Mouse (Mus musculus) midbrain, embryonic 15.5 days (tissue): ENCODE measurements around the gene Aldh3b3. TPM values are rescaled to one million over a fixed set of nuclear protein-coding genes. Genes with fewer than 3 reads are reported as not detected.

Experiments
- ATAC-seq: fragments of 200-750 bp; cut with Nextera tagmentation; replicated peaks from 2 replicates; pipeline ENCODE4 v1.8.0; 2017; ENCODE audit warnings: moderate TSS enrichment
- H3K27ac ChIP-seq: fragments of 300-500 bp; sonication (generic); 2 replicates; pipeline ENCODE4 v1.5.1; 2015; ENCODE audit warnings: mild to moderate bottlenecking, inconsistent platforms
- H3K27me3 ChIP-seq: fragments of 300-500 bp; sonication (generic); replicated peaks from 2 replicates; pipeline ENCODE4 v1.6.1; 2015; ENCODE audit warnings: inconsistent platforms
- H3K36me3 ChIP-seq: fragments of 300-500 bp; sonication (generic); replicated peaks from 2 replicates; pipeline ENCODE4 v1.6.1; 2015; ENCODE audit warnings: inconsistent platforms
- H3K4me1 ChIP-seq: fragments of 300-500 bp; sonication (generic); 2 replicates; pipeline ENCODE4 v1.6.1; 2015; ENCODE audit warnings: inconsistent platforms
- H3K4me2 ChIP-seq: fragments of 300-500 bp; sonication (generic); 2 replicates; pipeline ENCODE4 v1.6.1; 2015; ENCODE audit warnings: inconsistent platforms, mild to moderate bottlenecking, moderate library complexity
- H3K4me3 ChIP-seq: fragments of 300-500 bp; sonication (generic); 2 replicates; pipeline ENCODE4 v1.5.1; 2015; ENCODE audit warnings: mild to moderate bottlenecking, inconsistent platforms
- H3K9ac ChIP-seq: fragments of 300-500 bp; sonication (generic); 2 replicates; pipeline ENCODE4 v1.6.1; 2015; ENCODE audit warnings: mild to moderate bottlenecking, inconsistent platforms
- H3K9me3 ChIP-seq: fragments of 300-500 bp; sonication (generic); 2 replicates; pipeline ENCODE4 v1.6.1; 2016; ENCODE audit warnings: inconsistent platforms
- WGBS: fragments of 180-500 bp; shearing (Covaris S2); methylation state at CpG from one replicate; pipeline ENCODE4 v1.1.7; 2015; ENCODE audit warnings: mixed read lengths; 5-methylcytosine and 5-hydroxymethylcytosine counted together
- polyA plus RNA-seq: library from polyadenylated mRNA; unstranded; fragments of >200 nt; fragmentation: Nextera tagmentation; extraction: Ambion mirVana; gene quantifications from 2 replicates; pipeline ENCODE4 v1.2.1, GENCODE M21; 2015

Aldh3b3 gene
- polyA plus RNA-seq, 1 experiment from 2014 or later: not detected

DNA sequence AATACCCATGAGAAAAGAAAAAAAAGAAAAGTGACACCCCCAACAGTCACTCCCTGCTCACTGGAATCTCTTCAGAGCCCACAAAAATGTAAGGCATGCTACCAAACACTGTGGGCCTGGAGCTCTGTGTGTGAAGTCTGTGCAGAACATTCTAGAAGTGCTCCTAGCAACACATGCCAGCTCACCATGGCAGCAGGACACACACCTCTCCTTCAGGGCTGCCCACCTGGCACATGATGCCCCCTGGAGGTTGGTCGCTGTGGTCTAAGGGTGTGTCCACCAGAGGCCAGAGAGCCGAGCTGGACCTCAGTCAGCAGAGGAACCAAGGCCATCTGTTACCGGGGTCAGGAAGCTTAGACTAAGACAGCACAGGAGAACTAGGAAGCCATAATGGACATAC, 32.2 kb upstream of the Aldh3b3 start:
- WGBS: 72% methylated on average over 3 of the region's 3 CpGs

DNA sequence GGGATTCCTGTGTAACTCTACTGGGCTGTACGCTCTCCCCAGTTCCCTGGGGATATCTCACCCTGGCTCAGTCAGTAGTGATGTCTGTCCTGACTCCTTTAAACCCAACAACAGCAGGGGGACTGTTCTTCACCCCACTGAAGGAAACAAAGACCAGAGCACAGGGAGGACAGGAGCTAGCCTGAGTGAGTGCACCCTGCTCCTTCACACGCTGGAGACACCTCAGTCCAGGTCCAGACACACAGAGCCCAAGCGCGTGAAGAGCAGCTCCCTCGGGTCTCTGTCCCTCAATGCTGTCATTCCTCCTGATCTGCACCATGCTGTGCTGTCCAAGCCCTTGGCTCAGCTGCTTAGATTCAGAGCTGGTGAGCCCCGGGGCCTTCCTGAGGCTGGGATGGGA, 31.8 kb upstream of the Aldh3b3 start:
- 56% methylated on average over 6 of the region's 6 CpGs for WGBS
- Histone ChIP-seq H3K36me3 (no peaks in the 10 kb centered on the region), H3K9me3 (no peaks in the 10 kb centered on the region), H3K27ac (no peak overlapping the region), H3K4me3 (no peak overlapping the region), H3K4me1 (peaks cover 8% of the 10 kb centered on the region; the same call in 1 of the 2 replicates), H3K27me3 (no peaks in the 10 kb centered on the region), H3K9ac (no peak overlapping the region), H3K4me2 (no peak overlapping the region)
- ATAC-seq: no peak

More for the DNA sequence above, 32.2 kb upstream of the Aldh3b3 start:
- H3K9me3 ChIP-seq: no peaks in the 10 kb centered on the region
- no peaks in the 10 kb centered on the region for H3K27me3 ChIP-seq
- no peaks in the 10 kb centered on the region for H3K36me3 ChIP-seq
- ATAC-seq: no peak
- no peak overlapping the region for H3K9ac ChIP-seq
- peaks cover 8% of the 10 kb centered on the region; the same call in 1 of the 2 replicates for H3K4me1 ChIP-seq
- no peak overlapping the region for H3K4me3 ChIP-seq
- H3K4me2 ChIP-seq: no peak overlapping the region
- H3K27ac ChIP-seq: no peak overlapping the region

DNA sequence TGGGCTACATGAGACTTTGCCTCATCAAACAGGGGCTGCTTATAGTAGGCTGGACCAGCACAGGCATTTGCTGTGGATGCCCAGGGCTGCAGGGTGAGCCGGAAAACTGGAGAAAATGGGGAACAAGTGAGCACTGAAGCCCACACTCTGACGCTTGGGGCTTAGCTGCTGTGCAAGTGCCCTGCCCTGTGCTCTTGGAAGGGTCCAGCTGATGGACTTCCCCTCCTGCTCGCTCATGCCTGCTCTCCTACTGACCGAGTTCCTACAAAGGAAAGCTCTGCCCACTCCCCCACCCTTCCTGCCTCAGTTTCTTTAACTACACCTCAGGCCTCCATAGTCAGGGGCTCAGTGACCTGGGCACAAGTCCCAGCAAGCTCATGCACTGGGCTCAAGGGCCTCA, 30.5 kb upstream of the Aldh3b3 start:
- H3K4me2 ChIP-seq: no peak overlapping the region
- H3K4me1 ChIP-seq: peaks cover 8% of the 10 kb centered on the region; the same call in 1 of the 2 replicates
- H3K9me3 ChIP-seq: no peaks in the 10 kb centered on the region

DNA sequence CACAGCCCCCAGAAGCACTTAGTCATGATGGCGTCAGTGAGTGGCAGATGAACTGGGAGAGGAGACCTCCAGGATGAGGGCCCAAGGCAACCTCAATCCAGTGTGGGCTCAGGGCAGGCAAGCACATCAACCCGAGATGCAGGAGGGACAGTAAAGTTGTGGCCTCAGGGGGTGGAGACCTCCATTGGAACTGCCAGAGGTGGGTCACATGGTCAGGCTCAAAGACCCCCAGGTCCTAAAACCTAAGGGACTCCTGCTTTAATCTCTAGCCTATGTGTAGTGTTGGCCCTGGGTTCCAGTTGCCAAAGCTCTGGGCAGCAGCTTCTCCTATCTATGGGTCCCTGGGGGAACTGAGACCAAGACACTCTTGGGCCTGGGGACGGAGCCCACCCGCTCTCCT, 29.7 kb upstream of the Aldh3b3 start:
- no peak for ATAC-seq

More for the DNA sequence above, 30.5 kb upstream of the Aldh3b3 start:
- Histone ChIP-seq H3K27ac (no peak overlapping the region), H3K4me3 (no peak overlapping the region), H3K9ac (no peak overlapping the region), H3K36me3 (no peaks in the 10 kb centered on the region), H3K27me3 (no peaks in the 10 kb centered on the region)
- 97% methylated on average over 4 of the region's 4 CpGs for WGBS
- ATAC-seq: no peak

DNA sequence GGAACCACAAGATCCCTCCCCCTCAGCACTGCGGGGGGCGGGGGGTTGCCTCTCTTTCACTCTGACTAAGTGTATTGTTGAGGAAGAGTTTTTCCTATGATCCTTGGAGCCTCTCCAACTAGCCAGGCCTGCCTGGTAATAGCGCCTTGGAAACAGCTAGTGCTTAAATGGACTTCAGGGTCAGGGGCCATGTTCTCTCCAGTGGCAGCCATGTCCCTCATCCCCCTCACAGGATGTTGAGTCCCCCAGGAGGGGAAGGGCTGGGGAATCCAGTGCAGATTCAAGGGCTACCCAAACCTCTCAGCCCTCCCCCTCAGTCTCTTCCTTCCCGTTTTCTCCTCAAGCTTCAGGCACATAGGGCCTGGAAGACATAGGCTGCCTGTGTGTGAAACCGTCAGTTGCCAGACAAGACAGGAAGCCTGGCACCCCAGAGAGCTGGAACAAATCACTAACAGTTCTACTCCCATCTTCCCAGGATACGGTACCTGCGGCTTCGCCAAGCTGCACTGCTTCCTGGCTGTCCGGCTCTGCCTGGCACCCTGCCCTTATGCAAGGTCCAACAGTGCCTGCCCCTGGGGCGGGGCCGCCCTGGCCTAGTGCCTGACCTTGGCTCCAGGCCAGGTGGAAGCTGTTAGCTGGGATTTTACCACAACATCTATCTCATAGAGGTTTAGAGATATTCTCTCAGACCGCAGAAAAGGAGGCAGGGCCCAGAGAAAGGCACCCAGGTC, 29.1 kb upstream of the Aldh3b3 start, which contains the start of gene Aldh3b1:
Gene Aldh3b1, minus strand, starts transcription at position 598 of the 731 bp plus-strand sequence.
- ATAC-seq: peak; percentile 60; the same call in 1 of the 2 replicates
- no peak within 1 kb of the TSS for H3K4me2 ChIP-seq

More for the DNA sequence above, 29.7 kb upstream of the Aldh3b3 start:
- no peak overlapping the region for H3K9ac ChIP-seq
- no peaks in the 10 kb centered on the region for H3K36me3 ChIP-seq
- H3K4me3 ChIP-seq: no peak overlapping the region
- WGBS: 79% methylated on average over 4 of the region's 4 CpGs
- no peak overlapping the region for H3K4me2 ChIP-seq
- H3K27me3 ChIP-seq: no peaks in the 10 kb centered on the region
- peaks cover 8% of the 10 kb centered on the region; the same call in 1 of the 2 replicates for H3K4me1 ChIP-seq
- H3K9me3 ChIP-seq: no peaks in the 10 kb centered on the region
- no peak overlapping the region for H3K27ac ChIP-seq

DNA sequence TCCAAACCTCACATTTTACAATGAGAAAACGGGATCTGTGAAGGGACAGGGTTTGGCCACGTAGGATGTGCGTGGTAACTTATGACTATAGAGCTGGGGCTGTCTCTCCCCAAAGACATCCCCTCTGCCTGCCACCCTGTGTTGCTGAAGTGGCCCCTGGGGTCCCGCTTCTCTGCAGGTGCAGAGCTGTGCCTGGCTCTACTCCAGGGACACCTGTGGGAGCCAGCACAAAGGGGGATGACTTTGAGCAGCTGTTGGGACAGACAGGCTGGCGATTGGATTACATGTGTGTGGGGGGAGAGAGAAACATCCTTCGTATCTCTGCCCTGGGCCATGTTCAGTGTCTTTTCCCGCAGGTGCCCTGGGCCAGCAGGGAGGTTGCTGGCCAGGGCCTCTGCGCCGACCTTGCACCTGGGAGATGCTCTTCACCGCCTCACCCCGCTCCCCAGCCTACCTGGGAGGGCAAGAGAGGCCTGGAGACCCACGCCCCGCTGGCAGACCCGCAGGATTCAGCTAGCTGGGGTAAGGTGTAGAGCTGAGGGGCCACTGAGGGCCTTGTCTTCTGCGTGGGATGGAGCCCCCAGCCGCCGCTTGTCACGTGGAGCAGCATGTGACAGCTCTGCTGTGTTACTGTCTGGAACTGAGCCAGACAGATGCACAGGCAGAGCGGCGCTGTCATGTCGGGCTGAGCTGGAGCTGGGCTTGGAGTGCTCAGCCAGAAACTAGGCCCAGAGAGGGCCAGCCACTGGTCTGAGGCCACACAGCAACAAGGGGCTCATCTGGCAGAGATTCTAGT, 28.0 kb upstream of the Aldh3b3 start:
- Histone ChIP-seq H3K27me3 (peaks cover 6% of the 10 kb centered on the region; the same call in 1 of the 2 replicates), H3K4me2 (no peak overlapping the region), H3K36me3 (no peaks in the 10 kb centered on the region), H3K9ac (no peak overlapping the region), H3K4me3 (no peak overlapping the region), H3K4me1 (peaks cover 11% of the 10 kb centered on the region), H3K27ac (peak overlapping the region; percentile 43; the same call in 1 of the 2 replicates), H3K9me3 (no peaks in the 10 kb centered on the region)
- WGBS: 72% methylated on average over 21 of the region's 21 CpGs
- ATAC-seq: no peak

More for the DNA sequence above, 29.1 kb upstream of the Aldh3b3 start, which contains the start of gene Aldh3b1:
- H3K27ac ChIP-seq: peak within 1 kb of the TSS; percentile 43
- no peaks in the 10 kb centered on the region for H3K27me3 ChIP-seq
- H3K9me3 ChIP-seq: no peaks in the 10 kb centered on the region
- WGBS: 61% methylated on average over 12 of the region's 12 CpGs
- H3K4me3 ChIP-seq: no peak within 1 kb of the TSS
- H3K4me1 ChIP-seq: peaks cover 8% of the 10 kb centered on the region; the same call in 1 of the 2 replicates
- H3K36me3 ChIP-seq: no peaks in the 10 kb centered on the region
- no peak within 1 kb of the TSS for H3K9ac ChIP-seq

DNA sequence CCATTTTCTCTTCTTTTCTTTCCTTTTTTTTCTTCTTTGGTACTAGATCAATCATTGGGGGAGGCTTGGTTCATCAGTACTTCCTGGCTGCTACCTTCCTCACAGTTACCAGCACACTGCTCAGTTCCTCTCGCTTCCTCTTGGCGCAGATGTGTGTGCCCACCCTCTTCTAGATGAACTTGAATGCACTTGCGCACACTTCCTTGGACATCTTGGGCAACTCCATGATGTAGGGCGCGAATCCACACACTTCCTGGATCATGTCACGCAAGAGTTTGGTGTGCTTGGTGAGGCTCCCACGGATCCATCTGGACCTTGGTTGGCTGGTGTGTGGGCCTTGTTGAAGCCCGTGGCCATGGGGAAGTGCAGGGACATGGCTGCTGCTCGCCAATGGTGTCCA, 26.7 kb upstream of the Aldh3b3 start:
- Histone ChIP-seq H3K9ac (no peak overlapping the region), H3K9me3 (no peaks in the 10 kb centered on the region), H3K4me3 (no peak overlapping the region), H3K4me2 (no peak overlapping the region), H3K36me3 (no peaks in the 10 kb centered on the region), H3K4me1 (peaks cover 20% of the 10 kb centered on the region), H3K27ac (no peak overlapping the region), H3K27me3 (peaks cover 13% of the 10 kb centered on the region)
- WGBS: 91% methylated on average over 9 of the region's 9 CpGs
- no peak for ATAC-seq

DNA sequence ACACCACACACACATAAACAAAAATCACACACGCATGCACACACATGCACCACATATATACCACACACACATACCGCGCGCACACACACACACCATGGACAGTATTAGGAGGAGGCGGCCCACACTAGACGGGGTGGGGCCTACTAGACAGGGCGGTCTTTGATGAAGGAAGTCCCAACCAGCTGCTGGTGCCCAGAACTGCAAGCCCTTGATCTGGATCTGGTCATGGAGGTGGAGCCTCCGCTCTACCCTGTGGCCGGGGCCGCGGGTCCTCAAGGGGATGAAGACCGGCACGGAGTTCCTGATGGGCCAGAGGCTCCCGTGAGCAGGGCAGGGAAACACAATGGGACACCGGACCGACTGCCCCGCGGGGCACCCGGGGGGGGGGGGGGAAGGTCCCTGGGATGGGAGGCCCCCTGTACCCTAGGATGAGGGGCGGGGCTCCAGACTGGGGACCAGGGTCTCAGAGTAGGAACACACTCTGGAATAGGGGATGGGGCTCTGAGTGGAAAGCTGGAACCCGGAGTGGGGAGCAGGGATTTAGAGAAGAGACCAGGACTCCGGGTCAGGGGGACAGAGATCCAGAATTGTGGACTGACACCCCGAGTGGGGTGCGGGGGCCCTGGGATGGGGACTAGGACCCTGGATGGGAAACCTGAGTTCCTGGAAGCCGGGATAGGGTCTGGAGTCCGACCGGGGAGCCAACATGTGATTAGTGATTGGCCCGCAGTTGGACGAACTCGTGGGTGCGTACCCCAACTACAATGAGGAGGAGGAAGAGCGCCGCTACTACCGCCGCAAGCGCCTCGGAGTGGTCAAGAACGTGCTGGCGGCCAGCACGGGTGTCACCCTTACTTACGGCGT, 23.2 kb upstream of the Aldh3b3 start, which contains the start of gene Unc93b1:
Gene Unc93b1, plus strand, starts transcription at position 155 of the 864 bp plus-strand sequence.
- Histone ChIP-seq H3K27me3 (peaks cover 13% of the 10 kb centered on the region), H3K9ac (peak within 1 kb of the TSS; percentile 18; the same call in 1 of the 2 replicates), H3K27ac (no peak within 1 kb of the TSS), H3K4me1 (peaks cover 12% of the 10 kb centered on the region), H3K36me3 (no peaks in the 10 kb centered on the region), H3K4me3 (peak within 1 kb of the TSS; percentile 37), H3K4me2 (peak within 1 kb of the TSS; percentile 65), H3K9me3 (no peaks in the 10 kb centered on the region)
- peak; percentile 50; the same call in 1 of the 2 replicates for ATAC-seq
- 7% methylated on average over 41 of the region's 42 CpGs for WGBS

DNA sequence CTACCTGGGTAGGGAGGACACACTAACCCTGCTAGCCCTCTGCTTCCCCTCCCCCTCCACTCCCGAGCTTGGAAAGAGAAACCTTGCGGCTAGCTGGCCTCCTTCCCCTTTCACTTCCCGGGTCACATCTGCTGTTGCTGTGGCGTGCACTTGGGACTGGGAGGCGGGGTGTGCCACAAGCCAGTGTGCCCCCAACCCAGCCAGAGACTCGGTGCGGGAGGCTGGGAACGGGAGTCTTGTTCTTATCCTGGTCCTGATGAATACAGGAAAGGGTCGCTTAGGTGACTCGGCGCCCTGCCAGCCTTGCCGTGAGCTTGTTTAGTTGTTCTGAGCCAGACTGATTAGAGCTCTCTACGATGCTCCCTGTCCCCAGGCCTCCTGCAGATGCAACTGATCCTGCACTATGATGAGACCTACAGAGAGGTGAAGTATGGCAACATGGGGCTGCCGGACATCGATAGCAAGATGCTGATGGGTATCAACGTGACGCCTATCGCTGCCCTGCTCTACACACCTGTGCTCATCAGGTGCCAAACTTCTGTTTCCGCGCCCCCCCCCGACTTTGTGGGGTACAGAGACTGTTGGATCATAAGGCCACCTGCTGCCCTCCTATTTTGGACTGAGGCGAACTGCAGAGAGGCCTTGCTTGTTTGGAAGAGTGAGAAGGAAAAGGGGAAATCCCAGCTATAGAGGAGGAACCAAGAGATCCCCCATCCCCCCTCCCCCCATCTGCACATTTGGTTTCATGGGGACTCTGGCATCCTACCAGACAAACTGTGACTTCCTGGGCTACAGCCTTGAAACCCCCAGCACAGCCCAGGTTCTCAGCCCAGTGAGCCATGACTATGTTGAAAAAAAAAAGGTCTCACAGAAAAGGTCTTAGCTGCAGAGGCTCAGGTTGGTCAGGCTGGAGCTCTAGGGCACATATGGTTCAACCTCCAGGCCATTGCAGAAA, 22.3 kb upstream of the Aldh3b3 start:
- 10% methylated on average over 22 of the region's 22 CpGs for WGBS
- no peaks in the 10 kb centered on the region for H3K9me3 ChIP-seq
- H3K27me3 ChIP-seq: peaks cover 13% of the 10 kb centered on the region
- no peak for ATAC-seq
- peak overlapping the region; percentile 18; the same call in 1 of the 2 replicates for H3K9ac ChIP-seq
- H3K27ac ChIP-seq: no peak overlapping the region
- H3K4me3 ChIP-seq: peak overlapping the region; percentile 37
- H3K36me3 ChIP-seq: no peaks in the 10 kb centered on the region
- H3K4me2 ChIP-seq: peak overlapping the region; percentile 65
- H3K4me1 ChIP-seq: peaks cover 12% of the 10 kb centered on the region

DNA sequence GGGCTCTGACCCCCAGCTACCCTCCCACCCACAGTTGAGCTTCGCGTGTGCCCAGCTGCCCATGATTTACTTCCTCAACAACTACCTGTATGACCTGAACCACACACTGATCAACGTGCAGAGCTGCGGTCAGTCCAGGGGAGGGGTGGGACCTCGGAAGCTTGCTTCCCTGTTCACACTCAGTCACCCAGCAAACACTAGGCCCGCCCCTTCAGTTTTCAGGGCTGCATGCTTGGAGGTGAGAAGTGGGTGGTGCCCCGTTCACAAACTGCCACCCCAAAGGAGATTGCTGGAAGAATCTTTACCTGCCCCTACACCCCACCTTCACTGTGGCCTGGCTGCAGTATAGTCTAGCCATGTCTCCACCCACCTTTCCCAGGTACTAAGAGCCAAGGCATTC, 16.1 kb upstream of the Aldh3b3 start:
- no peak for ATAC-seq
- Histone ChIP-seq H3K9ac (no peak overlapping the region), H3K4me2 (no peak overlapping the region), H3K36me3 (no peaks in the 10 kb centered on the region), H3K4me1 (no peaks in the 10 kb centered on the region), H3K27me3 (0 out of 2 replicates have a peak, but pooled peaks cover 3% of the 10 kb centered on the region), H3K9me3 (no peaks in the 10 kb centered on the region), H3K4me3 (no peak overlapping the region), H3K27ac (no peak overlapping the region)
- 83% methylated on average over 7 of the region's 7 CpGs for WGBS
